Mouse (Mus musculus): ENCODE data around the gene Cnnm1.

Gene Cnnm1

GRCm38 (mm10) chr19:43511621-43512620 is 71.7 kb downstream of the Cnnm1 start:
- DNase-seq (ENCODE audit: low spot score): no peak

GRCm38 (mm10) chr19:43513874-43514273 is 73.6 kb downstream of the Cnnm1 start:
- no peak for DNase-seq (ENCODE audit: low spot score)

- no peak for DNase-seq (ENCODE audit: low spot score)
Measured at GRCm38 (mm10) chr19:43515668-43516396, 75.6 kb downstream of the Cnnm1 start.

GRCm38 (mm10) chr19:43516397-43517035 is 76.3 kb downstream of the Cnnm1 start:
- no peak for DNase-seq (ENCODE audit: low spot score)

GRCm38 (mm10) chr19:43517320-43517719 is 77.1 kb downstream of the Cnnm1 start:
- DNase-seq (ENCODE audit: low spot score): no peak

- DNase-seq (ENCODE audit: low spot score): no peak
Measured at GRCm38 (mm10) chr19:43517808-43518207, 77.6 kb downstream of the Cnnm1 start.

GRCm38 (mm10) chr19:43518261-43518660 is 78.0 kb downstream of the Cnnm1 start:
- DNase-seq (ENCODE audit: low spot score): no peak

- DNase-seq (ENCODE audit: low spot score): no peak
Measured at GRCm38 (mm10) chr19:43519226-43519625, 79.0 kb downstream of the Cnnm1 start.

GRCm38 (mm10) chr19:43520402-43520801 is 80.2 kb downstream of the Cnnm1 start:
- no peak for DNase-seq (ENCODE audit: low spot score)

GRCm38 (mm10) chr19:43521362-43521761 is 81.1 kb downstream of the Cnnm1 start:
- no peak for DNase-seq (ENCODE audit: low spot score)

GRCm38 (mm10) chr19:43521996-43522395 is 81.8 kb downstream of the Cnnm1 start:
- DNase-seq (ENCODE audit: low spot score): no peak

- DNase-seq (ENCODE audit: low spot score): peak; percentile 62
Measured at GRCm38 (mm10) chr19:43523551-43523950, 83.3 kb downstream of the Cnnm1 start.

- peak; percentile 97 for DNase-seq (ENCODE audit: low spot score)
Measured at GRCm38 (mm10) chr19:43524187-43525103, 84.2 kb downstream of the Cnnm1 start, which contains the start of gene Got1. TSS of gene Got1 (minus strand) at chr19:43524605.

GRCm38 (mm10) chr19:43525104-43525482 is 84.9 kb downstream of the Cnnm1 start:
- DNase-seq (ENCODE audit: low spot score): peak; percentile 73

GRCm38 (mm10) chr19:43525566-43525965 is 85.3 kb downstream of the Cnnm1 start:
- no peak for DNase-seq (ENCODE audit: low spot score)

GRCm38 (mm10) chr19:43526025-43526424 is 85.8 kb downstream of the Cnnm1 start:
- no peak for DNase-seq (ENCODE audit: low spot score)

- DNase-seq (ENCODE audit: low spot score): no peak
Measured at GRCm38 (mm10) chr19:43527131-43527530, 86.9 kb downstream of the Cnnm1 start.

GRCm38 (mm10) chr19:43528056-43528587 is 87.9 kb downstream of the Cnnm1 start:
- no peak for DNase-seq (ENCODE audit: low spot score)

GRCm38 (mm10) chr19:43530197-43530770 is 90.0 kb downstream of the Cnnm1 start:
- peak; percentile 78 for DNase-seq (ENCODE audit: low spot score)

GRCm38 (mm10) chr19:43530921-43531320 is 90.7 kb downstream of the Cnnm1 start:
- no peak for DNase-seq (ENCODE audit: low spot score)

GRCm38 (mm10) chr19:43535372-43535771 is 95.1 kb downstream of the Cnnm1 start:
- no peak for DNase-seq (ENCODE audit: low spot score)

All from layer of hippocampus, adult 11-12 months (tissue).